ENCODE assay signal across 10 mouse cellular contexts in the genomic region with DNA sequence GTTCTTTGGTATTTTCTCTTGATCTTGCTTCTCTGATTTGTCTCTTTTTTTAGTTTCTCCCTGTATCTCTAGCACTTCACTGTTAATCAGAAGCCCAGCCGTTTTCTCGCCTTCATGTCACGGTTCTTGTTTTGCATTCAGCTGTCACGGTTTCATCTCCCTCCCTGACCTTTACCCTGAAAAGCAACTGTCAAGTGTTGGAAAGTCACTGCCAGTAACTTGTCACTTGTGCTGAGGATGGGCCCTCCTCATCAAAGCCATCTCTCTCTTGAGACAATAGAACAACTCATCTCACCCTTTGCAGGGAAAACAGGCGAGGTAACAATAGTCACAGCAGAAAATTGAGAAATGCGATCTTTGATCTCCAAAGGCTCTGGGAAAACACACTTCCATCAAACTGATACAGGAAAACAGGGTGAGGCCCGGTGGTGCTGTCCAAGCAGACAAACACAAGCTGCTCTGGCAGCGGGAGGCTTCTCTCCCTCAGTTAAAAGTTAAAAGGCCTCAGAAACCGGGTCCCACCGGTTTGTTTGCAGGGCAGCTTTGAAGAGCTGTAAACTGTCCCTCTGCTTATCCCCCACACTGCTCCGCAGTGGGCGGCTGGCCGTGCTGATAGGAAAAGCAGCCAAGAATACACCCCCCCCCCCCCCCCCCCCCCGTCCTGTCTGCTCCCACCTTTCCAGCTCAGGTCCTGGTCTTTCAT.
DNase-seq lines count a peak whose midpoint lies in the region; ATAC-seq lines count a peak whose summit lies in the region.
"Had no signal": no experiment of that assay in that cellular context is flagged by ENCODE, and none has a peak within 500 bp of the region (broad histone marks: within the 10 kb centered on the region; RNA-seq: fewer than 3 reads in every experiment).

No protein-coding gene starts in this region.

- H3K36me3 ChIP-seq in heart, embryonic 14.5 days (ENCODE audit: control insufficient read depth, insufficient read depth, low read length) = no peaks in the 10 kb centered on the region
- no peaks in the 10 kb centered on the region for H3K36me3 ChIP-seq in hindbrain, embryonic 11.5 days (ENCODE audit: control insufficient read depth, insufficient read depth, low read length)

- no peak overlapping the region for H3K27ac ChIP-seq in heart, embryonic 14.5 days (replicated peaks in 1 of 2; ENCODE audit: control insufficient read depth in 1 of 2, insufficient read depth in 1 of 2, low read depth in 2 of 2, low read length in 2 of 2)
- peak overlapping the region; percentile 63 for H3K27ac ChIP-seq in hindbrain, embryonic 11.5 days (ENCODE audit: low read depth, low read length)

- no peak overlapping the region for H3K9ac ChIP-seq in heart, embryonic 14.5 days (ENCODE audit: low read length)
- H3K9ac ChIP-seq in hindbrain, embryonic 11.5 days (ENCODE audit: low read depth, low read length) = no peak overlapping the region

- 0 out of 2 replicates have a peak overlapping the region, but pooled peaks have one; percentile 22 for H3K4me2 ChIP-seq in heart, embryonic 14.5 days (ENCODE audit: low read length)
- no peak overlapping the region for H3K4me2 ChIP-seq in hindbrain, embryonic 11.5 days (replicated peaks; ENCODE audit: low read depth, low read length)

- no peaks in the 10 kb centered on the region for H3K27me3 ChIP-seq in heart, embryonic 14.5 days (ENCODE audit: control insufficient read depth, insufficient read depth, low read length)
- H3K27me3 ChIP-seq in hindbrain, embryonic 11.5 days (ENCODE audit: control insufficient read depth, insufficient read depth, low read length) = no peaks in the 10 kb centered on the region

- peaks cover 3 to 5% of the 10 kb centered on the region in 2 experiments; a peak in 2 of 4 replicates for H3K4me1 ChIP-seq in heart, embryonic 14.5 days (ENCODE audit: control insufficient read depth in 2 of 2, insufficient read depth in 2 of 2, low read length in 2 of 2)
- H3K4me1 ChIP-seq in hindbrain, embryonic 11.5 days (replicated peaks; ENCODE audit: control insufficient read depth, insufficient read depth, low read length) = peaks cover 6% of the 10 kb centered on the region

- H3K4me3 ChIP-seq in heart, embryonic 14.5 days (ENCODE audit: control insufficient read depth in 1 of 2, insufficient read depth in 1 of 2, low read depth in 1 of 2, low read length in 2 of 2) = no peak overlapping the region
- H3K4me3 ChIP-seq in hindbrain, embryonic 11.5 days (ENCODE audit: low read depth, low read length) = no peak overlapping the region

- no peak for ATAC-seq in heart, embryonic 14.5 days (ENCODE audit: insufficient number of reproducible peaks, insufficient read depth, low FRiP score, low read depth)
- ATAC-seq in hindbrain, embryonic 11.5 days (ENCODE audit: low FRiP score) = peak; percentile 65
- peak; percentile 29 for ATAC-seq in megakaryocyte-erythroid progenitor cell, adult 5-6 weeks (replicated peaks; ENCODE audit: low FRiP score, low TSS enrichment, poor library complexity, severe bottlenecking)

- H3K9me3 ChIP-seq in heart, embryonic 14.5 days (ENCODE audit: control insufficient read depth, low read length) = no peaks in the 10 kb centered on the region
- no peaks in the 10 kb centered on the region for H3K9me3 ChIP-seq in hindbrain, embryonic 11.5 days (ENCODE audit: control insufficient read depth, low read length)

- intact Hi-C loops in heart, postnatal 25 days (cut with DNase I) = no loop called here

- no peak for DNase-seq in heart, postnatal 25 days (ENCODE audit: low spot score)
- peak; percentile 20 for DNase-seq in c-Kit-positive CD71-positive TER-119-positive erythroid progenitor cells, embryonic 14.5 days (ENCODE audit: low spot score)
- DNase-seq in hindbrain, embryonic 11.5 days (ENCODE audit: low spot score) = peak; percentile 43
- no peak for DNase-seq in right cerebral cortex, postnatal 36 days (ENCODE audit: low spot score in 2 of 2)
- no peak for DNase-seq in frontal cortex, postnatal 10 days (ENCODE audit: low spot score in 2 of 2)
- DNase-seq in spleen, postnatal 36 days (ENCODE audit: low spot score in 2 of 2) = no peak
- DNase-seq: cerebellum, adult 9-11 months; lung, postnatal 10 days had no signal

- 9% methylated on average over 13 of the region's 14 CpGs for whole genome bisulfite sequencing in heart, embryonic 14.5 days
- 5% methylated on average over 13 of the region's 14 CpGs for WGBS in hindbrain, embryonic 11.5 days

Comparison
In these comparisons a context has a peak if more than half of its experiments do, and no peak if none do; other contexts are left out.
1. DNase-seq: peak in c-Kit-positive CD71-positive TER-119-positive erythroid progenitor cells, embryonic 14.5 days (single experiment) and hindbrain, embryonic 11.5 days (single experiment); none in heart, postnatal 25 days (single experiment), right cerebral cortex, postnatal 36 days (0 of 2), frontal cortex, postnatal 10 days (0 of 2) and spleen, postnatal 36 days (0 of 2).